Mouse (Mus musculus) spleen, postnatal 36 days (tissue): Measurements from ENCODE around the gene Csn2.

Source experiments
- DNase-seq, 2 experiments: peaks; one replicate each; pipeline ENCODE4 v3.0.0; 2022; ENCODE audit warnings: low spot score in 2 of 2, mixed read lengths in 1 of 2

Gene Csn2

GRCm38 (mm10) chr5:87699530-87699929 lies at the start of gene Csn2:
Gene Csn2, minus strand, starts transcription at chr5:87699630.
- no peak for DNase-seq

- DNase-seq = no peak
These were observed 35.4 kb upstream of the Csn2 start for GRCm38 (mm10) chr5:87734821-87735220.

- DNase-seq = no peak
These were observed 6.5 kb upstream of the Csn2 start for GRCm38 (mm10) chr5:87705891-87706290.

GRCm38 (mm10) chr5:87665908-87666307 lies 33.5 kb downstream of the Csn2 start, which contains the start of gene Csn1s1:
Gene Csn1s1, plus strand, starts transcription at chr5:87666208.
- DNase-seq = no peak

- no peak for DNase-seq
These were observed 56.6 kb downstream of the Csn2 start for GRCm38 (mm10) chr5:87642787-87643186.
